Mouse (Mus musculus) gastrocnemius, adult 2 months (tissue): ENCODE measurements around the gene Dnajc30. TPM values are rescaled to one million over a fixed set of nuclear protein-coding genes. Genes with fewer than 3 reads are reported as not detected.

Experiments used
- DNase-seq: peaks from one replicate; pipeline ENCODE4 v3.0.0; 2022
- H3K27ac ChIP-seq: fragments of 200-600 bp; 2 replicates; pipeline ENCODE4 v1.8.1; 2022; ENCODE audit warnings: mild to moderate bottlenecking
- H3K4me3 ChIP-seq: fragments of 200-600 bp; 2 replicates; pipeline ENCODE4 v1.8.1; 2022; ENCODE audit warnings: mild to moderate bottlenecking, moderate library complexity
- CTCF ChIP-seq: fragments of 200-600 bp; IDR thresholded peaks from 2 replicates; pipeline ENCODE4 v1.8.1; 2022; ENCODE audit warnings: antibody characterized with exemption, mild to moderate bottlenecking, moderate library complexity
- intact Hi-C: fragments of 180-260 bp; cut with DNase I; formaldehyde crosslinking; loops from one replicate; pipeline ENCODE4 v1.15.1; 2025
- total RNA-seq, 2 experiments: library from RNA; stranded (reverse); gene quantifications; 2 replicates each; pipeline ENCODE4 v1.2.3; 2021

The Dnajc30 gene
- total RNA-seq, 2 experiments from 2014 or later = 25.0 to 30.2 TPM

DNA sequence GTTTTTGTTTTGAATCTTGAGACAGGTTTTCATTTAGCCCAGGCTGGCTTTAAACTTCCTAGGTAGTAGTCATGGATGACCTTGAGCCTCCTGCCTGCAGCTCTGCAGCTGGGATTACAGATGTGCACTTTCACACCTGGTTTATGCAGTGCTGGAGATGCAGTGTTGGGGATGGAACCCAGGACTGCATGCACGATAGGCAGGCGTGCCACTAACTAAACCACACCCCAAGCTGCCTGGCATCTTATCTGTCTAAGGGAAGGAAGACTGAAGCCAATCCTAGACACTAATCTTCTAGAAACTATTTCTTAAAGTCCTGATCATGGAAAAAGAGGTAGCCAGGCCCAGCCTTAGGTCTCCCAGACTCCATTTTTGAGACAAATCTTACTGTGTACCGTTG, 6.4 kb downstream of the Dnajc30 start:
- DNase-seq = no peak
- intact Hi-C loops = no loop called here
- no peak for TF ChIP-seq CTCF
- Histone ChIP-seq H3K27ac (no peak overlapping the region), H3K4me3 (no peak overlapping the region)

DNA sequence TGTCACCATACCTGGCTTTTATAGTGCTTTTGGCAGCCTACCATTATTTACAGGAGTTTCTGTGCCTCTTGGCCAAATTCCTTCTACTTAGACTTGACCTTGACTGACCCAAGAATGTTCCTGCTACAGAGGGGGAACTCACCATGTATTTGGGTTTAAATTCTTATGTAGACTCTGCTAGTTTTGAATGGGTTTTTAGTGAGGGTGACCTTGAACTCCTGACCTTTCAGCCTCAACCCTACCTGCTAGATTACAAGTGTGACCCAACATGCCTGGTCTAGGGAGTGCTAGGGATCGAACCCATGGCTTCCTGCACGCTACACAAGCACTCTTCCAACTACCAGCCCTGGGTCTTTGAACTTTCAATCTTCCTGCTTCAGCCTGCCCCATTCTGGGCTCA, 8.1 kb downstream of the Dnajc30 start:
- intact Hi-C loops = no loop called here
- H3K27ac ChIP-seq = no peak overlapping the region
- no peak for DNase-seq
- no peak for TF ChIP-seq CTCF
- H3K4me3 ChIP-seq = no peak overlapping the region

DNA sequence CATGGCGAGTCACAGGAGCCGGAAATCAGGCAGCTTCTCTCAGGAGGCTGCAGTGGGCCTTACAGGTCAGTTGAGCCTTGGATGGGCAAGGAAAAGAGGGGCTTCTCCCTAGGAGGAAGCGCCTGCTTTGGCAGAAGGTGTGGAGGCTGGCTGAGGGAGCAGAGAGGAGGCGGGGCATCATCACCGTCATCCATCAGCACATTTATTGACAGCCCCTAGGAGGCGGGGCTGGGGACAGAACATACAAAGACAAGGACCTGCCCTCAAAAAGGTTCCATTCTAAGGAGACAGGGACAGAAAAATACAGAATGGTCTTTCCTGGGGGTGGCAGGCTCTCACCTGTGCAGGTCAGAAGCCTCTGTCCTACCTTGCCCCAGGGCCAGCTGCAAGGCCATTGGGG, 8.7 kb downstream of the Dnajc30 start:
- intact Hi-C loops = no loop called here
- TF ChIP-seq CTCF = no peak
- no peak for DNase-seq
- no peak overlapping the region for H3K27ac ChIP-seq
- H3K4me3 ChIP-seq = no peak overlapping the region

DNA sequence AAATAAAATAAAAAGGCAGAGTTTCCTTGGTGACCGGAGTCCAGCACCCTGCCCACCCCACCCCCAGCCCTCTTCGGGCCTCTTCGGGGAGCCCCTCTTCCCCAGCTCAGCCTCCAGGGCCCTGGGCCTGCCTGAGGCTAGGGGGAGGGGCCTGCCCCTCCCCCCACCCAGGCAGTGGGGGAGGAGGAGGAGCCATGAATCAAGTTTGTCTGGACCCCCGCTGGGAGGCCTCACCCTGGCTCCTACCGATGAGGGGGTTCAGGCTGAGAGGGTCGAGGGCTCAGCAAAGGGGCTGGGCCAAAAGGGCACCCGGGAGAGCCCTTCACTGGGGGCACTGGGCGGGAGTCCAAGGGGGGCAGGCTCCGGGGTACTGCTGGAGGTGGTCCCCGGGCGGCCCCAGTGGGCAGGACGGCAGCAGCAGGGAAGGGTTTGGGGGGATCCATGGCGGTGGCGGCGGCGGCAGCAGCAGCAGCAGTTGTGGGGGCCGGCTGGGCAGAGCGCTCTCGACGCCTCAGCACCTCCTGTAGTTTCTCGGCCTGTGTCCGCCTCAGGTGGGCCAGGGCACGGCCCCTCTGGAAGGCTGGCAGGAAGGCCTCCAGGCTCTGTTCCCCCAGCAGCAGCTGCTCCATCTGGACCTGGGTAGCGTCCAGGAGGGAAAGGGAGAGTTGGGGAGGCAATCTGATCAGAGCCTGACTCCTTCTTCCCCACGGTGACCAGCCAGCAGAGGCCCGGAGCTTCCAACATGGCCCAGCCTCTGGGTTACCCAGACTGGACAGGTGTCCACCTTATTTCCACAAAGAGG, 9.5 kb downstream of the Dnajc30 start:
- intact Hi-C loops = no loop called here
- Histone ChIP-seq H3K4me3 (no peak overlapping the region), H3K27ac (no peak overlapping the region)
- TF ChIP-seq CTCF = no peak
- DNase-seq = no peak

DNA sequence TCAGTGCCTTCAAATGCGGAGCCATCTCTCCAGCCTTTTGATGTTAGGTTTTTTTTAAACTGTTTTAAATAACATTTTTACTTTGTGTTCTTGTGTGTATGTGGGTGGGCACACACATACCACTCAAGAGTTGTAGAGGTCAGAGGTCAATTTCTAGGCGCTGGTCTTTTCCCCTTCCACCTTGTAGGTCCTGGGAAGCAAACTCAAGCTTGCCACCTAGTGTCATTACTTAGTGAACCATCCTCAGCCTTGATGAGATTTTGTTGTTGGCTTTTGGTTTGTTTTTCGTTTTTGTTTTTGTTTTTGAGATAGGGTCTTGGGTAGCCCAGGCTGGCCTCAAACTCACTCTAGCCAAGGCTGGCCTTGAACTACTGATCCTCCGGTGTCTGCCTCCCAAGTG, 11.7 kb downstream of the Dnajc30 start:
- Histone ChIP-seq H3K4me3 (no peak overlapping the region), H3K27ac (no peak overlapping the region)
- no peak for TF ChIP-seq CTCF
- DNase-seq = no peak
- intact Hi-C loops = no loop called here

DNA sequence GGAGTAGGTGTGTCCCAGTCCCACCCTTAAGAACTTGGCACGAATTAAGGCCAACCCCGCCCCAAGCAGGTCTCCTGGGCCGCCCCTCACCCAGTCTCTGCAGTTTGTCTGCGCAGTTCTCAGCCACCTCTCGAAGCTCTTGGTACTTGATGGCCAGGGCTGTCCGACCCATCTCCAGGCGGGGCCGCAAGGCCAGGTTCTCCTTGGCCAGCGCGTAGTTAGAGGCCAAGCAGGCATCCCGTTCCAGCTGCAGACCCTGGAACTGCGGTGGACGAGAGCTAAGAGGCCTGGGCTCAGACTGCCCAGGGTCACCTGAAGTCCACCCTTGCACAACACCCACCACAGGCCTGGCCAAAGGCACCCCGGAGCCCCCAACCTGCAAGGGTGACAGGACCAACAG, 12.4 kb downstream of the Dnajc30 start:
- no peak for DNase-seq
- TF ChIP-seq CTCF = no peak
- H3K27ac ChIP-seq = no peak overlapping the region
- intact Hi-C loops = no loop called here
- no peak overlapping the region for H3K4me3 ChIP-seq

DNA sequence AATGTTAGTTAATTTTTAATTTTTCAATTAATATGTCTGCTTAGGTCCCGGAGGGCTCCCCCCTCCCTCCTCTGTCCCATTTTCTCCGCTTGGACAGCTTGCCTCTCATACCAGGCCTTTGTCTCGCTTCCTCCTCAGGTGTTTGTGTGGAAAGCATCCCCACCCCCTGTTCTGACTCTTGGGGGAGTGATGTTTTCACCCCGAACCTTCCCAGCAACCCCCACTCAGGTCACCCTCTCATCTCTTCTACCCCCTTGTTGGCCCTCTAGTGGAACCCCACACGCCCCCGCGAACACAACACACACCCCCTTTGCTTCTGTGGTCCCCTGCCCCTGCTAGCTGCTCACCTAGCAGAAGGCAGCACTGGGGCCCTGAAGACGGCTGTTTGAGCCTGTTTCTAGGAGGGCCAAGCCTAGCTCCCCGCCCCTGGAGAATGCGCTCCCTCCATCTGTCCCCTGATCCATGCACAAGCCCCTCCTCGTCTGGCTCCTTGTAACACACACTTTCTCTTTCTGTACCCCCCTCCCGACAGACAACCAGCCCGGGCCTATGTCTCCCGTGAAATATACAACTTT, 13.0 kb downstream of the Dnajc30 start:
- DNase-seq = no peak
- no peak for TF ChIP-seq CTCF
- peak overlapping the region; percentile 88 for H3K4me3 ChIP-seq
- intact Hi-C loops = no loop called here
- H3K27ac ChIP-seq = no peak overlapping the region

DNA sequence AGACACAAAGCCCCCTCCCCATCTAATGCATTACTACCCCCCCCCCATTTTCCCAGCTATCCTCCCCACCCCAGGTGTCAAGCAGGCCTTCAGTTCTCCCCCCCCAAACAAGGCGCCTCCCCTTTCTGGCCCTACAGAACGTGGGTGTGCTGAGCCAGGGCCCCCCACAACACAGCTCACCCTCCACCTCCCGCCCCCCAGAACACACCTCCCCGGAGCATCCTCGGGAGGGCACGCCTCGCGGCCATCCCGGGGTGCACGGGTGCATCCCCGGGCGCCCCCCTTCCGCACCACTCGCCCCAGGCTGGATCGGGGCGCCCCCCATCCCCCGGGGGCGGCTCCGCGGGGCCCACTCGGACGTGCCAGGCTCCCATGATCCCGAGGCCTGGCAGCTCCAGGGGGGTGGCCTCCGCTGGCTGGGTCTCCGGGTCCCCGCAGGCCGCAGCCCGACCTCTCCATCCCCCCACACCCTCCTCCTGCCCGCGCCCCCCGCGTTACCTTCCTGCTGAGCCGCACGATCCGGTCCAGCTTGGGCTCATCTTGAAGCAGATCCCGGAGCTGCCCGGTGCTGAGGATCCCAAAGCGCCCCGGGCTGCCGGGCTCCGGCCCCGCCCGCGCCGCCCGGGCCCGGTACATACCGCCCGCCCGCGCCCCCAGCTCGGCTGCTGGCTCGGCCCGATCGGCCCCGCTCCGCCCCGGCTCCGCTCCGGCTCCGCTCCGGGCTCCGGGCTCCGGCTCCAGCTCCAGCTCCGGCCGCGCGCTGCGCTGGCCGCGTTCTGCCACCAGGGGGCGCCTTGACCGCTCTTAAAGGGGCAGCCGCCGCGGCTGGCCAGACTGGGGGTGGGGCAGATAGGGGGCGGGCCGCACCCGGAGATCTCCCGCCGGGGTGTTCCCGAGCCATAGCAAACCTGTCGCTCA, 13.8 kb downstream of the Dnajc30 start, which contains the start of gene Vps37d:
Gene Vps37d (minus strand): TSS at position 703 of the 918 bp plus-strand sequence.
- peak; percentile 95 for DNase-seq
- intact Hi-C loops = no loop called here
- peak within 1 kb of the TSS; percentile 80 for H3K27ac ChIP-seq
- TF ChIP-seq CTCF = peak; percentile 92
- peak within 1 kb of the TSS; percentile 88 for H3K4me3 ChIP-seq

DNA sequence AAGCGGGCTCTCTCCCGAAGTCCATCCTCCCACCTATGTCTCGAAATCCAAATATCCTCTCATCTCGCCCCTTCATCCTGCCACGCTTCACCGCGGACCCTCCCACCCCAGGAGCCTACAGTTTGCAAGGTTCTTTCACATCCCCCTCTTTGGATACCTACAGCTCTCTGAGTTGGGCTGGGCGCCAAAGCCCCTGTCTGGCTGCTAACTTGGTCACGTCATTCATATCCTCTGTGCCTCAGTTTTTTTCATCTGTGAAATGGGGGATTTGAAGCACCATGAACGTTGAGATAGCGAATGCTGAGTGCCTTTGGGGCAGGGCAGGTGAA, 14.4 kb downstream of the Dnajc30 start:
- TF ChIP-seq CTCF = no peak
- no peak for DNase-seq
- peak overlapping the region; percentile 80; the same call in 1 of the 2 replicates for H3K27ac ChIP-seq
- intact Hi-C loops = no loop called here
- H3K4me3 ChIP-seq = peak overlapping the region; percentile 88

DNA sequence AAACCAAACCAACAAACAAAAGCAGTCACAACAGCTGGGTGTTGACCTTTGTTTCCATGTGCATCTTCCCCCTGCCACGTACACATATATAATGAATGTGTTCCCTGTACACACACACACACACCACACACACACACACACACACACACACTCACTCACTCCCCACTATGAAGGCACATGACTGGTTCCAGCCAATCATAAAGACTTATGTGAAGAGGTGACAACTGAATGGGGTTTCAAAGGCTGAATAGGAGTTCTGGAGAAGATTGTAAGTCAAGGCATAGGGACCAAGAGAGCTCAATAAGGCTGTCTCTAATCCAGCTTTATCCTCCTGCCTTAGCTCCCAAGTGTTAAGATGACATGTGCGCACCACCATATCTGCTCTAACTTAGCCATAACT, 15.6 kb downstream of the Dnajc30 start:
- no peak for TF ChIP-seq CTCF
- intact Hi-C loops = no loop called here

DNA sequence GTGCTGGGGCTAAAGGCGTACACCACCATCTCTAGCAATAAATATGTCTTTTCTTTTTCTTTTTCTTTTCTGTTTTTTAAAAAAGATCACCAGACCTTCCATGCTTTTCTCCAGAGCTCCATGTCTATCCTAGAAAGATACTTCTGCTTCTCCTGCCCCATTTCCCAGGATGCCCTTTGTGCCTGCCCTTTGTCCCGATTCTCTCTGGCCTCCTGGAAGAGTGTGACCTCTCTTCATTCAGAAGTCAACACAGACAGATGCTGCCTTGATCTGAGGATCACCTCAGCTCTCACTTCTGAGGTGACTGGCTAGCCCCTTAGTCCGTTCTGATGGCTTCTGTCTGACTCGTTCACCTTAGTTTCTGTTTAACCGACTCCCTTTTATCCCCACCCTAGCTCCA, 16.5 kb downstream of the Dnajc30 start:
- intact Hi-C loops = no loop called here
- DNase-seq = no peak

More for the DNA sequence above, 15.6 kb downstream of the Dnajc30 start:
- Histone ChIP-seq H3K27ac (no peak overlapping the region), H3K4me3 (no peak overlapping the region)
- no peak for DNase-seq

DNA sequence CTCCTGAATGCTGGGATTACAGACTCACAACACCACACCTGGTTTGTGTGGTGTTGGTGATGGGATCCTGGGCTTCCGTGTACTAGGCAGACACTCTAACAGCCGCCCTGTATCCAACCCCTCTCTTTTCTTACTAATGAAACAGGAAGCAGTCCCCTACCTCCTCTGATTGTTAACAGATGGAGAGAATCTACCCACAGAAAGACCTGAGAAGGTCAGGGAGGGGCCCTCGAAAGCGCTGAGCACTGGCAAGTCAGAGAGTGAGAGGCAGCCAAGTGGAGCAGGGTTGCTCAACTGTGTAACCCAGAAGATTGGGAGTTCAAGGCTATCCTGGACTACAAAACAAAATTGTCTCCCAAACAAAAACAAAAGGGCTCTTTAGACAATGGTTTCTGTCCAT, 22.9 kb downstream of the Dnajc30 start:
- no peak for TF ChIP-seq CTCF
- Histone ChIP-seq H3K27ac (no peak overlapping the region), H3K4me3 (no peak overlapping the region)
- no peak for DNase-seq
- intact Hi-C loops = no loop called here

More for the DNA sequence above, 16.5 kb downstream of the Dnajc30 start:
- no peak for TF ChIP-seq CTCF
- Histone ChIP-seq H3K4me3 (no peak overlapping the region), H3K27ac (no peak overlapping the region)

DNA sequence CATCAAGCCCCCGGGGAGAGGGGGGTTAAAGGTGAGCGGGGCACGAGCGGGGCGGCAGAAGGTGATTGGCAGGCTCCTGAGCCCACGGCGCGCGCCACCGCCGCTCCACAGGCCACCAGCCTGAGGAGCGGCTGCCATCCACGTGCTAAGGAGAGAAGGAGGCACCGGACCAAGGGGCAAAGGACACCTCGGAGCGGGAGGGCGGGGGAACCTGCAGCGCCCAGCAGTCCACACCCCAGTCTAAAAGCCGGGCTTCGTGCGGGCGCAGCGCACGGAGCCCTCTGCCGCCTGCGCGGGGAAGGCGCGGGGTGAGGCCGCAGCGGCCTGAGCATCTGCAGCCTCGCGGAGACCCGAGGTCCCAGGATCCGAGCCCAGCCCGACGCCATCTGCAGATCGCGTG, 25.7 kb downstream of the Dnajc30 start, which contains the start of gene Mlxipl:
Gene Mlxipl (plus strand): TSS at position 238 of the 400 bp plus-strand sequence.
- TF ChIP-seq CTCF = no peak
- Histone ChIP-seq H3K4me3 (no peak within 1 kb of the TSS), H3K27ac (no peak within 1 kb of the TSS)
- intact Hi-C loops = no loop called here
- DNase-seq = peak; percentile 27
